Mouse (Mus musculus): ENCODE results near the gene Mageb18. TPM values are rescaled to one million over a fixed set of nuclear protein-coding genes. Genes with fewer than 3 reads are reported as not detected.
"Not testable (repeated sequence)": the region's sequence is repeated elsewhere in the genome, so short reads cannot be mapped to it uniquely, and the experiment has no call there.

Mageb18 gene
- not detected in 2 replicates for polyA plus RNA-seq (2016; fragmentation: Nextera tagmentation; extraction: Ambion mirVana)

DNA sequence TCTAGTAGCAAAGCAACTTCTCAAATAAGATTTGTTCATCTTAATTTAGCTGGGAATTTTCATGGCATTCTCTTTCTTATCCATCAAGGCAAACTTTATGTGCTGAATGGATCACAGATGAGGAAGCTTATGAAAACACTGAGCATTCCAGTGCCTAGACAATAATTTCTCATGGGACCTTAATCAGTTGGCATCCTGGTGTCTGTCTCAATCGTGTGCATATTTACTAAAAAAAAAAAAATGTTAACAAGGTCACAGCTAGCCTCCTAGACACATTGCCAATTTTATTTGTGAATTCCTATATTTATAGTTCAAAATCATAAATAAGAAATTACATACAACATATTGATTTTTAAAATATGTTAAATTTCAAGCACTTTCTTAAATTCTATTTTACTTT lies at the start of gene Mageb18:
Mageb18 (minus strand) TSS at position 101 of the 400 bp plus-strand sequence.
- H3K27me3 ChIP-seq (ENCODE audit: low read depth, poor library complexity, severe bottlenecking): no peaks in the 10 kb centered on the region
- no peaks in the 10 kb centered on the region for H3K4me1 ChIP-seq
- WGBS: 63% methylated on average over 1 of the region's 1 CpGs
- no peak for DNase-seq (ENCODE audit: low spot score)
- H3K9me3 ChIP-seq (replicated peaks): no peaks in the 10 kb centered on the region
- no peak within 1 kb of the TSS for H3K4me3 ChIP-seq
- no peaks in the 10 kb centered on the region for H3K36me3 ChIP-seq
- no peak within 1 kb of the TSS for H3K27ac ChIP-seq (replicated peaks)

DNA sequence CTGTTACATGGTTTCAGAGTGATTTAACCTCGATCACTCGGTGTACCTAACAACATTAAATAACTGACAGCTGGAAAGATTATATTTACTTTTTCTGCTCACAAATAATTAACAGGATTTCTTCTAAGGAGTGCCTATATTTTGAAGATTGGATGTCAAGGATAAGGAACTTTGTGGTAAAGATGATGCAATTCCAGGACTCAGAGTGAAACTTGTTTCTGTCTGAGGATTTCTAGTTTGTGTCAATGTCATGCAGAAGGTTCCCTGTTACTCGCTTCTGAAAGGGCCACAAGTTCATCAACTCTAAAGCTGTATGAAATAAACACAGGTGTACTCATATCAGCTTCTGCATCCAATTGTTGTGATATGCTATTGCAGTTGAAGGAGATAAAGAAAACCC lies 13.4 kb upstream of the Mageb18 start:
- no peak overlapping the region for H3K4me3 ChIP-seq
- no peaks in the 10 kb centered on the region; the same call in 1 of the 2 replicates for H3K9me3 ChIP-seq (replicated peaks)
- no peaks in the 10 kb centered on the region for H3K27me3 ChIP-seq (ENCODE audit: low read depth, poor library complexity, severe bottlenecking)
- no peaks in the 10 kb centered on the region for H3K4me1 ChIP-seq
- no peaks in the 10 kb centered on the region for H3K36me3 ChIP-seq
- 87% methylated on average over 3 of the region's 3 CpGs for WGBS
- no peak overlapping the region for H3K27ac ChIP-seq (replicated peaks)
- DNase-seq (ENCODE audit: low spot score): no peak

DNA sequence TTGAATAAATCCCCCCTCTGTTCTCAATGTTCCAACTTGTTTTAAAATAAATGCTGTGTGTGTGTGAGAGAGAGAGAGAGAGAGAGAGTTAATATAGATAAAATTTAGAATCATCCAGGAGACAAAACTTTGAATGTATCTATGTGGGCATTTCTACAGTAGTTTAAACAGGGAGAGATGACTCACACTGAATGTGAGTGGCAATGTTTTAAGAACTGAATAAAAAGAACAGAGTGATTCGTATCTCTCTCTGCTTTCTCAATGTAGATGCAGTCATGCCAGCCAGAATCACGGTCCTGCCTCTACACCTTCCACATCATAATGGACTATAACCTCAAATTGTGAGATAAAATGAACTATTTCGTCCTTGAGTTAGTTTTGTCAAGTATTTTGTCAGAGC lies 11.1 kb upstream of the Mageb18 start:
- Histone ChIP-seq H3K27ac (replicated peaks) (no peak overlapping the region), H3K4me3 (no peak overlapping the region), H3K27me3 (ENCODE audit: low read depth, poor library complexity, severe bottlenecking) (no peaks in the 10 kb centered on the region), H3K4me1 (no peaks in the 10 kb centered on the region), H3K36me3 (no peaks in the 10 kb centered on the region), H3K9me3 (replicated peaks) (no peaks in the 10 kb centered on the region; the same call in 1 of the 2 replicates)
- 75% methylated on average over 3 of the region's 3 CpGs for WGBS
- no peak for DNase-seq (ENCODE audit: low spot score)

DNA sequence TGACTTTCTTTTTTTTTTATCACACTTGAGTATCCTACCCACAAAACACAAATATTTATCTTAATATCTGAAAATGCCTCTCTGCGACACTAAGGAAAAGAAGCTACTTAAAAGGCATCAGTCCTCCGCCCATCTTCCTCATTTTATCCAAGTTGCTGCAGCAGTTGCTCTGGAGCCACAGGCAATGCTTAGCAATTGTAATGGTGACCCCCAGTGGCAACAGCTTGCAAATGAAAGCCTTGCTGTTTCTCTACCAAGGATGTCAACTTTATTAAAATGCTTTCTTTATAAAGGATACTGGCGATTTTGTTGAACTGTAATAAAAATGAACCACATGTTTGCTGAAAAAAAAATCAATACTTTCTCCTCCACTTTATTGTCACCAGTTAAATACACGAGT lies 2.0 kb downstream of the Mageb18 start:
- Histone ChIP-seq H3K4me1 (no peaks in the 10 kb centered on the region), H3K27me3 (ENCODE audit: low read depth, poor library complexity, severe bottlenecking) (no peaks in the 10 kb centered on the region), H3K36me3 (no peaks in the 10 kb centered on the region), H3K4me3 (no peak overlapping the region), H3K9me3 (replicated peaks) (no peaks in the 10 kb centered on the region), H3K27ac (replicated peaks) (no peak overlapping the region)
- WGBS: 56% methylated on average over 4 of the region's 4 CpGs
- no peak for DNase-seq (ENCODE audit: low spot score)

DNA sequence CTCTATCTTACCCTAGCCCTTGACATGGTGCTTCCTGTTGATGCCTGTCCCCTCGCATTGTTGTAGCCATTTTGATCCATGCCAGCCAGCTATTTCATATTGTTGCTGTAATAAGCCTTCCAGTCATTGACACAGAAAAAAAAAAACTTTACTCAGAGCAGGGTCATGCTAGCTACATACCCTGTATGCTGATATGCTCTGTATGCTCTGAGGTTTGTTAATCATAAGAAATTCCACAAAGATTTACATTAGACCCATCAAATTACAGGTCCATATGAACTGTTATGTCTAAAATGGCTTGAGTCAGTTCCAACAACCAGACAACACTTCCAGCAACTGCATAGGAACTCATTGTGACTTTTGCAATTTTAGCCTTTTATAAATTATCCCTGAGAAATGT lies 71.5 kb downstream of the Mageb18 start:
- H3K9me3 ChIP-seq (replicated peaks): no peaks in the 10 kb centered on the region
- no peaks in the 10 kb centered on the region for H3K4me1 ChIP-seq
- H3K36me3 ChIP-seq: no peaks in the 10 kb centered on the region
- H3K27me3 ChIP-seq (ENCODE audit: low read depth, poor library complexity, severe bottlenecking): no peaks in the 10 kb centered on the region
- no peak for DNase-seq (ENCODE audit: low spot score)
- H3K4me3 ChIP-seq: no peak overlapping the region
- H3K27ac ChIP-seq (replicated peaks): no peak overlapping the region
- 73% methylated on average over 1 of the region's 1 CpGs for WGBS

DNA sequence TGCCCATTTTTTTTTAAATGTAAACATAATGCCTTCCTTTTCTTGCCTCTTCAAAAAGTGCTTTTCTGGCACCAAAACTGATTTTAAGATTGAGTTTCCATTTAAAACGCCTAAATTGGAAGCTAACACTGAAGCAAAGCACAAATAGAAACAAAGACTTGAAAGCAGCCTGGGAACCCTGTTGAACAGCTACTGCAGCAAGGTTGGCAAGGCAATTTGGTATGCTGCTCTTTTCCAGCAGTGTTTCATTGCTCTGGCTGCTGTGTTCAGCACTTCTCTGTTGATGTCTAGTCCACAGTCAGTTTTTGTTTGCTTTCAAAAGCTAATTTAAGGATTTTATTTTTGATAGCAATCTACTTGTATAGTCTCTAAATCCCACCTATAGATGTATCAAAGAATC lies 101.1 kb downstream of the Mageb18 start:
- H3K4me3 ChIP-seq: no peak overlapping the region
- 42% methylated on average over 1 of the region's 1 CpGs for WGBS
- no peaks in the 10 kb centered on the region for H3K27me3 ChIP-seq (ENCODE audit: low read depth, poor library complexity, severe bottlenecking)
- no peak for DNase-seq (ENCODE audit: low spot score)
- H3K36me3 ChIP-seq: no peaks in the 10 kb centered on the region
- H3K27ac ChIP-seq (replicated peaks): no peak overlapping the region
- no peaks in the 10 kb centered on the region for H3K9me3 ChIP-seq (replicated peaks)
- H3K4me1 ChIP-seq: no peaks in the 10 kb centered on the region

DNA sequence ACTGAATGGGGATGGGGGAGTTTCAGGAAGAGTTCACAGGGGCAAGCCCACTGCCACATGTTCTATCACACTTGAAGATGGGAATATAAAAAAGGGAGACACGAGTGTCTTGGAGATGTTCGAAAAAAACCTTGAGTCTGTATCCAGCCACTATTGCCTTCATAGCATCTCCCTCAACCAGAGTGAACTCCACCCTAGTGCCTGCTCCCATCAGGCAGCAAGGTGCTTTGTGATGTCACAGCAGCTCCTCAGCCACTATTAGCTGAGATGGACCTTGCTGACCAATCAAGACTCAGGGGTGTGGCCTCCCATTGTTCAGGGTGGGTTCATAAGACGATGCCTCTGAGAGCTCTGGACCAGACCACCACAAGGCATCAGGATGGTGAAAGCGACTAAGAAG lies 109.7 kb downstream of the Mageb18 start, which contains the start of gene Gm5941:
Gm5941 (plus strand) TSS at position 301 of the 400 bp plus-strand sequence.
- not testable (repeated sequence) for H3K27me3 ChIP-seq (ENCODE audit: low read depth, poor library complexity, severe bottlenecking); H3K36me3 ChIP-seq; H3K27ac ChIP-seq (replicated peaks); H3K9me3 ChIP-seq (replicated peaks); H3K4me1 ChIP-seq; H3K4me3 ChIP-seq; DNase-seq (ENCODE audit: low spot score)
- WGBS: 87% methylated on average over 4 of the region's 4 CpGs

DNA sequence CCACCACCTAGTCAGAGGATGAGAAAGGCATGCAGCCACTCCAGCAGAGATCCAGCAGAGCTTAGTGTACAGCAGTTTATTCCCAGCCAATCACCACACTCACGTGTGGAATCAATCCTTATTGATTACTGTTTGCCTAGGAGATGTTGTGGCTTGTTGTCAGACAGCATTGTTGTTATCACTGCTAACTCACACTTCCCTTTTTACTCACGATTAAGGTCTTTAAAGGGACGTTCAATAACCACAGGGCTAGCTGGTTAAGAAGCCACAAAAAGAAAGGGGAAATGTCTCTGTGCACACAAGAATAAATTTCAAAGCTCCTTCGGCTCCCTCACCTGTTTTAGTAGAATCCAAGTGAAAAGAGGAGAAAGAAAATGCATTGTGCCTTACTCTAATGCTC lies 134.6 kb downstream of the Mageb18 start:
- no peaks in the 10 kb centered on the region for H3K4me1 ChIP-seq
- WGBS: 69% methylated on average over 4 of the region's 4 CpGs

DNA sequence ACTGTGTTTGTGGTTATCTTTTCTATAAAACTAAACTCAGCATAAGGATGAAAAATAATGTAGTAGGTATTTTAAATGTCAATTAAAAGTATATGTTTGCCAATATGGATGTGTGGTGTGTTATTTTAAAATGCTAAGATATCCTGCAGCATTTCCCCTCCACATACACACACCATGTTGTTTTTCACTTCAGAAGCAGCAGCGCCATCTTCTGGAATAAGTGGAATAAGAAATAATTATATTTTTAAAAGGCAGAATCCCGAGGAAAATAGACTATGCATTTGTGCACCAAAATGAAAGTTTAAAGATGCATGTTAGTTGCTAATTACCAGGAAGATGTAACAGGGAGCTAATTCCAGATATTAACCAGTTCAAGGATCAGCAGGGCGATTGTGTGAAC lies 138.9 kb downstream of the Mageb18 start:
- no peak for DNase-seq (ENCODE audit: low spot score)
- Histone ChIP-seq H3K27me3 (ENCODE audit: low read depth, poor library complexity, severe bottlenecking) (no peaks in the 10 kb centered on the region), H3K27ac (replicated peaks) (no peak overlapping the region), H3K36me3 (no peaks in the 10 kb centered on the region), H3K9me3 (replicated peaks) (no peaks in the 10 kb centered on the region), H3K4me3 (no peak overlapping the region), H3K4me1 (no peaks in the 10 kb centered on the region)
- WGBS: 30% methylated on average over 3 of the region's 3 CpGs

More for the DNA sequence above, 134.6 kb downstream of the Mageb18 start:
- no peaks in the 10 kb centered on the region for H3K36me3 ChIP-seq
- no peak overlapping the region for H3K27ac ChIP-seq (replicated peaks)
- no peak for DNase-seq (ENCODE audit: low spot score)
- H3K9me3 ChIP-seq (replicated peaks): no peaks in the 10 kb centered on the region
- no peaks in the 10 kb centered on the region for H3K27me3 ChIP-seq (ENCODE audit: low read depth, poor library complexity, severe bottlenecking)
- H3K4me3 ChIP-seq: no peak overlapping the region

DNA sequence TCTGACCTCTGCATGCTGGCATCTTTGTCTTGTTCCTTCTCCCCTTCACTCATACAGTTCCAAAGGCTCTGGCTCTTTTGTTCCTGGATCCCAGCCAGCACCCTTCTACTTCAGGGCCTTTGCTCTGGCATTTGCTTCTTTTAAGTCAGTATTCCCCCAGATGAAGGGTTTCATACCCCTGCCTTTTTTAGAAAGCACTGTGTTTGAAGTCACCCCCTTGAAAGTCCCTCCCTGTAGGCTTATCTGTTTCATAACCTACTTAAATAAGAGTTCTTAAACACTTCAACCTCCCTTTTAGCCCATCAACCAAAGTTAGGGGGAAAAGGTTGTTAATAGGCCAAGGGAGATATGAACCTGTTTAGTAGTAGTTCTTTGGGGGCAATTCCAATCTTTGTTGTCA lies 212.0 kb downstream of the Mageb18 start:
- no peak for DNase-seq (ENCODE audit: low spot score)
- Histone ChIP-seq H3K27ac (replicated peaks) (no peak overlapping the region), H3K4me1 (no peaks in the 10 kb centered on the region), H3K4me3 (no peak overlapping the region), H3K27me3 (ENCODE audit: low read depth, poor library complexity, severe bottlenecking) (no peaks in the 10 kb centered on the region), H3K9me3 (replicated peaks) (no peaks in the 10 kb centered on the region), H3K36me3 (no peaks in the 10 kb centered on the region)

DNA sequence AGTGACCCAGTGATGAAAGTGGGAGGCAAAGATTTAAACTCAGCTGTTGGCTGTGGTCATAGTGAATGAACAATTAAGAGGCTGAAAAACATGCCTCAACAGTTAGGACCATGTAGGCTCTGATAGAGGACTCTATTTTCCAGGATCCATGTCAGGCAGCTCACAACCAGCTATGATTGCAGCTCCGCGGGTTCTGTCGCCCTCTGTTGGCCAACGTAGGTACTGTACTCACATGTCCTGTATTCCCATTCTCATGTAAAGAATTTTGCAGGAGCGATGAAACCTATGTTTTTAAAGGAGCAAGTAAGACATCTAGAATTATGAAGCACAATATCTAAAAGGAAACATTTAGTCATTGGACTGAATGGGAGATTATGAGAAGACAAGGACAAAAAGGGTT lies 256.4 kb downstream of the Mageb18 start:
- Histone ChIP-seq H3K4me3 (no peak overlapping the region), H3K9me3 (replicated peaks) (no peaks in the 10 kb centered on the region), H3K27me3 (ENCODE audit: low read depth, poor library complexity, severe bottlenecking) (no peaks in the 10 kb centered on the region), H3K4me1 (no peaks in the 10 kb centered on the region), H3K36me3 (no peaks in the 10 kb centered on the region), H3K27ac (replicated peaks) (no peak overlapping the region)
- peak; percentile 23 for DNase-seq (ENCODE audit: low spot score)
- WGBS: 23% methylated on average over 5 of the region's 5 CpGs

DNA sequence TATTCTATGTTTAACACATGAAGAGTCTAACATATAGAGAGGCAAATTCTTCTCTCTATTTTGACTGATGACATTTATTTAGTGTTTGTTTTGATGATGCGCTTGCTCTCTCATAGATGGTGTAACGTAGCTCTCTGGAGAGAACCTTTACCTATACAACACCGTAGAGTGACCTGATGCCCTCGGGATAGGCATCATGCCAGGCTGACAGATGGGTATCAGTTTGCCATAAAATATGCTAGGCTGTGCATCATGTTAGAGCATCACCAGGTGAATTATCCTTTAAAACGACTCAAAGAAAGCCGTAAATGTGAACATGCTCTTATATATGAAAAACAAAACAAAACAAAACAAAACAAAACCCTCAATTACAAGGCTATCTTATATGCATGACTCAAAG lies 258.5 kb downstream of the Mageb18 start:
- H3K36me3 ChIP-seq: no peaks in the 10 kb centered on the region
- 89% methylated on average over 6 of the region's 6 CpGs for WGBS
- H3K4me3 ChIP-seq: no peak overlapping the region
- H3K4me1 ChIP-seq: no peaks in the 10 kb centered on the region
- H3K9me3 ChIP-seq (replicated peaks): no peaks in the 10 kb centered on the region
- H3K27ac ChIP-seq (replicated peaks): no peak overlapping the region
- H3K27me3 ChIP-seq (ENCODE audit: low read depth, poor library complexity, severe bottlenecking): no peaks in the 10 kb centered on the region
- no peak for DNase-seq (ENCODE audit: low spot score)

DNA sequence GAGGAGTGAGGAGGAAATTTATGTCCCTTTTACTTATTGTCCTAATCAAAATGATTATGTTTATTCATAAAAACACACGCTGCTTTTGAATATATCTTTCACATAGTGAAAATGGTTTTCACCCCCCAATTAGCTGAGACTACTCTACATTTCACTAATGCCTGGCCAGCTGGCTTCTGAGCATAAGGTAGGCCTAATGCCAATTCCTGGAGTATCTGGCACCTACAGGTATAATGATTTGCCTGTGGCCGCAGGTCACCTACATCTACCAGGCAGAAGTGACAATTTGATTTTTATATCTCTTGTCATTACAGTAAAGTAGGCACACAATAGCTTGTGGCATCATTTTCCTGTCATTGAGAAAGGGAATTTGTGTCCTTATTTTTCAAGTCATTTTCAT lies 259.8 kb downstream of the Mageb18 start:
- Histone ChIP-seq H3K4me1 (no peaks in the 10 kb centered on the region), H3K27ac (replicated peaks) (no peak overlapping the region), H3K36me3 (no peaks in the 10 kb centered on the region), H3K9me3 (replicated peaks) (no peaks in the 10 kb centered on the region), H3K27me3 (ENCODE audit: low read depth, poor library complexity, severe bottlenecking) (no peaks in the 10 kb centered on the region), H3K4me3 (no peak overlapping the region)
- no peak for DNase-seq (ENCODE audit: low spot score)
- WGBS: 90% methylated on average over 2 of the region's 2 CpGs

DNA sequence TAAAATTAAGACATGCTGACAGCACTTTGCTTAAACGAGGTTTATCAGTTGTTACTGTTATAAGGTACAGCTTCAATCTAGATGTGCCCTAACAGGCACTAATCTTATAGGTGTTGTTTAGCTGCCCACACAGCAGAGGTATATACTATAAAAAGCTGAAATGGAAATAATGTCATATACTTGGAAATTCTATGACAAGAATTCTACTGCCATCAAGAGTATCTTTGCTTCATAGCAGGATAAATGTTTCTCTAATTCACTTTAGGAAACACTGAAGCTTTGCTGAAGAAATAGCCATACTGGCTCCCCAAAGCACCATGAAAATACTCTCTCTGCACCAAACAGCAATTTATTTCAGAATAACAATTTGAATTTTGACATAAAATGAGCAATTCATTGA lies 265.9 kb downstream of the Mageb18 start:
- DNase-seq (ENCODE audit: low spot score): no peak
- Histone ChIP-seq H3K36me3 (no peaks in the 10 kb centered on the region), H3K4me1 (no peaks in the 10 kb centered on the region), H3K27me3 (ENCODE audit: low read depth, poor library complexity, severe bottlenecking) (no peaks in the 10 kb centered on the region), H3K9me3 (replicated peaks) (no peaks in the 10 kb centered on the region), H3K4me3 (no peak overlapping the region), H3K27ac (replicated peaks) (no peak overlapping the region)
- 79% methylated on average over 1 of the region's 1 CpGs for WGBS

Measured in midbrain, embryonic 10.5 days (tissue).